Mouse (Mus musculus) cortical plate, adult 2 months (tissue): ENCODE results near the gene Nme8.

ENCODE experiments used
- CTCF ChIP-seq: fragments of 200-500 bp; IDR thresholded peaks from 2 replicates; pipeline ENCODE4 v1.5.1; 2011; ENCODE audit warnings: mild to moderate bottlenecking, control low read depth, low read length; ENCODE audit not compliant: insufficient read depth; ENCODE audit errors: extremely low read depth
- POLR2A ChIP-seq: fragments of 200-500 bp; IDR thresholded peaks from 2 replicates; pipeline ENCODE4 v1.6.1; 2011; ENCODE audit warnings: mild to moderate bottlenecking, low read length, control low read depth; ENCODE audit not compliant: insufficient read depth; ENCODE audit errors: extremely low read depth

DNA sequence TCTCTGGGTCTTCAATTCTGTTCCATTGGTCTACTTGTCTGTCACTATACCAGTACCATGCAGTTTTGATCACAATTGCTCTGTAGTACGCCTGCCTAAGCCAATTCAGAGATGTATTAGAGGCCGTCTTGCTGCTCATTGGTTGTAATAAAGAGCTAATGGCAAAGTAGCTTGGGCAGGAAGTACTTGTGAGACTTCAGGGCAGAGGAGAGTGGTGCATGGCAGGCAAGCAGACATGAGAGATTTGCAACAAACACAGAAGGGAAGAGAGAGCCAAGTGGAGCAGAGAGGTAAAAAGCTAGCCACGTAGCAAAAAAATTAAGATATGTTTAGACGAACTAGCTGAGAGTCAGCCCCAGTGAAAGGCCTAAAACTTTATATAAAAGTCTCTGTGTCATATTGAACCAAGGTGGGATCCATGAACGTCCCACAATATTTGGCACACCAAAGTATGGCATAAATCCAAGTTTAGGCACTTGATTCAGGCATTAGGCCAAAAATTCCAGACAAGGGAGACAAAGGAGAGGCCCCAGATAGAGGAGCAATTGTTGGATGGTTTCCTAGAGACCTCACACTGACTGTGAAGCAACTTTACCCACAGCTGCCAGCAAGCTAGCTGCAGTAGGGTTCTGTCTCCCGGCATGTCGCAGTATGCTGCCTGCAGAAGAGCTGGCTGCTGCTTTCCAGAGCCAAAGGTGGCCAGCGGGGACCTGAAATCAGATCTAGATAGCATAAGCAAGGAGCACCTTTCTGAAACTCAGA is 14.5 kb downstream of the Nme8 start:
- TF ChIP-seq POLR2A = no peak
- no peak for TF ChIP-seq CTCF
